Mouse (Mus musculus) embryo, embryonic 10 days (tissue): ENCODE measurements around the gene Srxn1.

Experiments used
- DNase-seq: peaks from one replicate; pipeline ENCODE4 v3.0.0-alpha.2; 2015; ENCODE audit warnings: low spot score

The Srxn1 gene

GRCm38 (mm10) chr2:152089581-152089980, 15.7 kb upstream of the Srxn1 start:
- no peak for DNase-seq

- DNase-seq: no peak
Observed at GRCm38 (mm10) chr2:152090486-152090885, 14.8 kb upstream of the Srxn1 start.

- DNase-seq: peak; percentile 74
Observed at GRCm38 (mm10) chr2:152091342-152092056, 13.8 kb upstream of the Srxn1 start.

- no peak for DNase-seq
Observed at GRCm38 (mm10) chr2:152092927-152093326, 12.4 kb upstream of the Srxn1 start.

GRCm38 (mm10) chr2:152093356-152093792, 11.9 kb upstream of the Srxn1 start:
- DNase-seq: peak; percentile 71

GRCm38 (mm10) chr2:152094856-152095545, 10.3 kb upstream of the Srxn1 start:
- DNase-seq: peak; percentile 33

GRCm38 (mm10) chr2:152096922-152097321, 8.4 kb upstream of the Srxn1 start:
- DNase-seq: no peak

- no peak for DNase-seq
Observed at GRCm38 (mm10) chr2:152097916-152098315, 7.4 kb upstream of the Srxn1 start.

- DNase-seq: no peak
Observed at GRCm38 (mm10) chr2:152099538-152099937, 5.8 kb upstream of the Srxn1 start.

GRCm38 (mm10) chr2:152101761-152102160, 3.6 kb upstream of the Srxn1 start:
- no peak for DNase-seq

- DNase-seq: no peak
Observed at GRCm38 (mm10) chr2:152102369-152102768, 2.9 kb upstream of the Srxn1 start.

- DNase-seq: peak; percentile 37
Observed at GRCm38 (mm10) chr2:152104711-152105317, 502 bp upstream of the Srxn1 start.

GRCm38 (mm10) chr2:152106225-152106595, 894 bp downstream of the Srxn1 start:
- no peak for DNase-seq

- no peak for DNase-seq
Observed at GRCm38 (mm10) chr2:152106597-152106996, 1.3 kb downstream of the Srxn1 start.

- no peak for DNase-seq
Observed at GRCm38 (mm10) chr2:152108702-152109101, 3.4 kb downstream of the Srxn1 start.

GRCm38 (mm10) chr2:152109386-152109785, 4.1 kb downstream of the Srxn1 start:
- DNase-seq: no peak

GRCm38 (mm10) chr2:152111311-152111710, 6.0 kb downstream of the Srxn1 start:
- no peak for DNase-seq

GRCm38 (mm10) chr2:152111920-152112319, 6.6 kb downstream of the Srxn1 start:
- DNase-seq: peak; percentile 98

GRCm38 (mm10) chr2:152112490-152112889, 7.2 kb downstream of the Srxn1 start:
- DNase-seq: no peak

GRCm38 (mm10) chr2:152112970-152113369, 7.7 kb downstream of the Srxn1 start:
- no peak for DNase-seq

GRCm38 (mm10) chr2:152114057-152114975, 9.0 kb downstream of the Srxn1 start:
- peak; percentile 78 for DNase-seq

- DNase-seq: no peak
Observed at GRCm38 (mm10) chr2:152117694-152118093, 12.4 kb downstream of the Srxn1 start.
